Mouse (Mus musculus) MEL (cell line): Measurements from ENCODE around the gene Gm45213. TPM values are rescaled to one million over a fixed set of nuclear protein-coding genes. Genes with fewer than 3 reads are reported as not detected.
A peak's percentile ranks its signal among the peaks of the same experiment; 100 is the strongest.

ENCODE experiments used
- DNase-seq: peaks from one replicate; pipeline ENCODE4 v3.0.0; 2011; ENCODE audit warnings: low read depth, low spot score
- H3K27ac ChIP-seq: 2 replicates; pipeline ENCODE4 v1.5.1; 2012; ENCODE audit warnings: low read depth, mild to moderate bottlenecking, control low read depth, low read length, moderate library complexity; ENCODE audit not compliant: control insufficient read depth
- H3K27me3 ChIP-seq, 2 experiments: fragments of 150-350 bp in 1 of 2; sonication (generic) in 1 of 2; 2 replicates each; pipeline ENCODE4 v1.6.1; 2012; ENCODE audit warnings: low read length in 2 of 2, mild to moderate bottlenecking in 2 of 2, improper control_type of control experiment in 1 of 2, moderate library complexity in 1 of 2; ENCODE audit not compliant: insufficient read depth in 2 of 2, control insufficient read depth in 1 of 2
- H3K36me3 ChIP-seq, 2 experiments: 2 replicates each; pipeline ENCODE4 v1.6.1; 2012 to 2014; ENCODE audit warnings: low read length in 2 of 2, improper control_type of control experiment in 1 of 2, inconsistent platforms in 1 of 2, mild to moderate bottlenecking in 1 of 2; ENCODE audit not compliant: insufficient read depth in 2 of 2, control insufficient read depth in 1 of 2
- H3K4me1 ChIP-seq, 2 experiments: fragments of 150-350 bp in 1 of 2; sonication (generic) in 1 of 2; 2 replicates each; pipeline ENCODE4 v1.6.1; 2012; ENCODE audit warnings: low read length in 2 of 2, improper control_type of control experiment in 1 of 2, mild to moderate bottlenecking in 1 of 2; ENCODE audit not compliant: insufficient read depth in 2 of 2, control insufficient read depth in 1 of 2
- H3K4me3 ChIP-seq, 2 experiments: fragments of 150-350 bp in 1 of 2; sonication (generic) in 1 of 2; 2 replicates each; pipeline ENCODE4 v1.5.1; 2012; ENCODE audit warnings: low read depth in 2 of 2, low read length in 2 of 2, mild to moderate bottlenecking in 2 of 2, moderate library complexity in 2 of 2, control low read depth in 1 of 2, improper control_type of control experiment in 1 of 2; ENCODE audit not compliant: control insufficient read depth in 1 of 2, insufficient read depth in 1 of 2
- H3K79me2 ChIP-seq: 2 replicates; pipeline ENCODE4 v1.6.1; 2012; ENCODE audit warnings: mild to moderate bottlenecking, low read length, moderate library complexity; ENCODE audit not compliant: control insufficient read depth, poor library complexity, insufficient read depth
- H3K9ac ChIP-seq: 2 replicates; pipeline ENCODE4 v1.6.1; 2012; ENCODE audit warnings: low read depth, mild to moderate bottlenecking, control low read depth, low read length, moderate library complexity; ENCODE audit not compliant: control insufficient read depth, poor library complexity, severe bottlenecking
- H3K9me3 ChIP-seq: fragments of 150-350 bp; sonication (generic); replicated peaks from 2 replicates; pipeline ENCODE4 v1.6.1; 2012; ENCODE audit warnings: mild to moderate bottlenecking, low read length, improper control_type of control experiment, moderate library complexity; ENCODE audit not compliant: insufficient read depth
- CHD2 ChIP-seq: IDR thresholded peaks from 2 replicates; pipeline ENCODE4 v1.6.1; 2011; ENCODE audit warnings: low read length, improper control_type of control experiment
- EP300 ChIP-seq, 2 experiments: IDR thresholded peaks; 2 replicates each; pipeline ENCODE4 v1.6.1; 2011; ENCODE audit warnings: improper control_type of control experiment in 2 of 2, low read length in 2 of 2, low read depth in 1 of 2, mild to moderate bottlenecking in 1 of 2
- GABPA ChIP-seq: IDR thresholded peaks from 2 replicates; pipeline ENCODE4 v1.6.1; 2012; ENCODE audit warnings: low read depth, mild to moderate bottlenecking, inconsistent platforms, low read length, improper control_type of control experiment, moderate library complexity
- HCFC1 ChIP-seq: IDR thresholded peaks from 2 replicates; pipeline ENCODE4 v1.6.1; 2012; ENCODE audit warnings: low read depth, mild to moderate bottlenecking, inconsistent platforms, low read length, improper control_type of control experiment, moderate library complexity
- KAT2A ChIP-seq: conservative IDR thresholded peaks from 2 replicates; pipeline ENCODE4 v1.6.1; 2012; ENCODE audit warnings: low read depth, low read length, improper control_type of control experiment, inconsistent platforms
- MAFK ChIP-seq: IDR thresholded peaks from 2 replicates; pipeline ENCODE4 v1.6.1; 2011; ENCODE audit warnings: low read depth, mild to moderate bottlenecking, low read length, improper control_type of control experiment, borderline replicate concordance
- MAX ChIP-seq: IDR thresholded peaks from 2 replicates; pipeline ENCODE4 v1.6.1; 2011; ENCODE audit warnings: low read length, improper control_type of control experiment
- MAZ ChIP-seq: IDR thresholded peaks from 2 replicates; pipeline ENCODE4 v1.6.1; 2012; ENCODE audit warnings: low read depth, mild to moderate bottlenecking, inconsistent platforms, low read length, improper control_type of control experiment
- MEF2A ChIP-seq: IDR thresholded peaks from 2 replicates; pipeline ENCODE4 v1.6.1; 2014; ENCODE audit warnings: low read depth, mild to moderate bottlenecking, inconsistent platforms, low read length, improper control_type of control experiment; ENCODE audit not compliant: poor library complexity, insufficient replicate concordance, severe bottlenecking; ENCODE audit errors: extremely low read depth
- MYB ChIP-seq: IDR thresholded peaks from 2 replicates; pipeline ENCODE4 v1.6.1; 2011; ENCODE audit warnings: mild to moderate bottlenecking, low read depth, low read length, improper control_type of control experiment
- POLR2AphosphoS5 ChIP-seq: IDR thresholded peaks from 2 replicates; pipeline ENCODE4 v1.6.1; 2012; ENCODE audit warnings: low read depth, borderline replicate concordance, mild to moderate bottlenecking, inconsistent platforms, low read length, moderate library complexity, mixed read lengths
- RAD21 ChIP-seq: IDR thresholded peaks from 2 replicates; pipeline ENCODE4 v1.6.1; 2011; ENCODE audit warnings: mild to moderate bottlenecking, low read depth, low read length, improper control_type of control experiment
- SMC3 ChIP-seq: IDR thresholded peaks from 2 replicates; pipeline ENCODE4 v1.6.1; 2011; ENCODE audit warnings: low read depth, low read length, improper control_type of control experiment
- TCF12 ChIP-seq: IDR thresholded peaks from 2 replicates; pipeline ENCODE4 v1.6.1; 2014; ENCODE audit warnings: low read depth, mild to moderate bottlenecking, inconsistent platforms, low read length, improper control_type of control experiment, moderate library complexity
- USF1 ChIP-seq: IDR thresholded peaks from 2 replicates; pipeline ENCODE4 v1.6.1; 2014; ENCODE audit warnings: low read depth, mild to moderate bottlenecking, inconsistent platforms, low read length, improper control_type of control experiment, moderate library complexity
- ZC3H11A ChIP-seq: IDR thresholded peaks from 2 replicates; pipeline ENCODE4 v1.6.1; 2012; ENCODE audit warnings: low read depth, mild to moderate bottlenecking, inconsistent platforms, low read length, improper control_type of control experiment
- ZKSCAN1 ChIP-seq: IDR thresholded peaks from 2 replicates; pipeline ENCODE4 v1.6.1; 2012; ENCODE audit warnings: low read depth, mild to moderate bottlenecking, inconsistent platforms, low read length, improper control_type of control experiment, moderate library complexity
- ZMIZ1 ChIP-seq: IDR thresholded peaks from 2 replicates; pipeline ENCODE4 v1.6.1; 2012; ENCODE audit warnings: low read depth, mild to moderate bottlenecking, inconsistent platforms, low read length, improper control_type of control experiment, moderate library complexity
- ZNF384 ChIP-seq: IDR thresholded peaks from 2 replicates; pipeline ENCODE4 v1.6.1; 2012; ENCODE audit warnings: low read depth, mild to moderate bottlenecking, inconsistent platforms, low read length, improper control_type of control experiment
- polyA plus RNA-seq, 2 experiments: library from polyadenylated mRNA; stranded (reverse) in 1 of 2; unstranded in 1 of 2; fragments of >175 nt in 1 of 2; fragments of >200 nt in 1 of 2; gene quantifications; 2 replicates each; pipeline versions ENCODE4 v1.2.1 to v1.2.4; 2012; ENCODE audit warnings: low replicate concordance in 2 of 2, low read depth in 1 of 2; ENCODE audit not compliant: insufficient read length in 2 of 2, insufficient read depth in 1 of 2, missing spikeins in 1 of 2
- total RNA-seq: library from RNA; depleted of rRNA; stranded (reverse); fragments of 300-350 nt; gene quantifications from 2 replicates; pipeline ENCODE4 v1.2.3, GENCODE M21; 2012

Gene Gm45213
- total and polyA plus RNA-seq, 3 experiments = not detected

DNA sequence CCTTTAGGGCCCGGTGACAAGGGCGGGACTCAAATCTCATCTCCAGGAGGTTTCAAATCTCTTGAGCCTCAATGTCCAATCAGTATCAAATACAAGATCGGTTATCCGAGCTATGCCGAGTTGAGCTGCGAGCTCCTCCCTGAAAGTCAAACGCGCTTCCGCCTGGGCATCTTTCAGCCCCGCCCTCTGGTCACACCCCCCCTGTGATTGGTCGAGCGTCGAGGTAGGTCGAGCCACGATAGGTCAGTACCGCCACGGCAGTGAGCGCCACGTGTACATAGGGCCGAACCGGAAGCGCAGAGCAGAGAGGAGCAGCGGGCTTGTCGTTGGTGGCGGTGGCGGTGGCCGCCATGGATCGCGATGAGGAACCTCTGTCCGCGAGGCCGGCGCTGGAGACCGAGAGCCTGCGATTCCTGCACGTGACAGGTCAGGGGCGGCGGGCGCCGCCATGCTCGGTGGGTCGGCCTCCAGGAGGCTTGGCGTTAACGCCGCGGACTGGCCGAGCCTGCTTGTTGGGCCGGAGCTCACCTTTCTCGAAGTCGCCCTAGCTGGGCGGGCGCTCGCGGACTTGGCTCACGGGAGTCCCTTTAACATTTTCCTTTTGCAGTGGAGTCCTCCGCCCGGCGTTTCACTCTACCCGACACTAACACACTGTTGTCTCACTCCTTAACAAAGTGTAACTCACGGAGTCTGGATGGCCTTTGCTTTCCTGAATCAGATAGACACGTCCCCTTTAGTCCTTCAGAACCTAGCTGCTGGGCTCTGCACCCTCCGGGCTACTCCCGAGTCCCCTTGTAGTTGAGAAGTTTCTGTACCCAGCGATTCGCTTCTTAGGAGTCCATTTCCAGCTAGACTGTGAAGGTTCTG lies 36.2 kb downstream of the Gm45213 start, which contains the start of gene Selenos (continued):
- TF ChIP-seq MEF2A = no peak
- peak; percentile 50 for TF ChIP-seq CHD2
- TF ChIP-seq TCF12 = peak; percentile 46; the same call in 1 of the 2 replicates
- TF ChIP-seq MYB = no peak; the same call in 1 of the 2 replicates
- no peak for TF ChIP-seq EP300 (IDR thresholded peaks at IDR 0.05; ENCODE audit: low read depth in 1 of 2, low read length in 2 of 2)
- TF ChIP-seq ZNF384 = no peak
- no peak for TF ChIP-seq MAFK
- TF ChIP-seq MAZ = no peak
- TF ChIP-seq KAT2A = peak; percentile 29; the same call in 1 of the 2 replicates
- TF ChIP-seq POLR2AphosphoS5 = no peak
- peak; percentile 75; the same call in 1 of the 2 replicates for TF ChIP-seq ZMIZ1
- peak; percentile 97 for TF ChIP-seq MAX
- TF ChIP-seq SMC3 = no peak
- TF ChIP-seq ZKSCAN1 = no peak

DNA sequence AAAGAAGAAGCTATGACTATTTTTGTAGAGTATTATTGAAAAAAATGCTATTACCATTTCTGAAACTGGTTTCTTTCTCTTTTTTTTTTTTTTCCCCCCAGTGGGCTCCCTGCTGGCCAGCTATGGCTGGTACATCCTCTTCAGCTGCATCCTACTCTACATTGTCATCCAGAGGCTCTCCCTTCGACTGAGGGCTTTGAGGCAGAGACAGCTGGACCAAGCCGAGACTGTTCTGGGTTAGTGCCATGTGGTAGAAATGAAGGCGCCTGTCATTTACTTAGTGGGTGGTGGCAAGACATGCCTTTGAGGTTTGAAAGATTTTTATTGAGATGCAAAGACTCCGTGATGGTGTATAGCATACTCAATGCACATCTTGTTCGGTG lies 36.8 kb downstream of the Gm45213 start:
- no peaks in the 10 kb centered on the region for H3K27me3 ChIP-seq
- H3K4me1 ChIP-seq = peaks cover 0 to 2% of the 10 kb centered on the region in 2 experiments; a peak in 1 of 4 replicates
- H3K9me3 ChIP-seq = no peaks in the 10 kb centered on the region
- TF ChIP-seq ZNF384 = peak; percentile 74
- TF ChIP-seq ZKSCAN1 = no peak
- peak overlapping the region; percentile 78 to 84 for H3K4me3 ChIP-seq
- peak; percentile 51 for DNase-seq
- H3K9ac ChIP-seq = peak overlapping the region; percentile 76
- H3K36me3 ChIP-seq = peaks cover 10 to 14% of the 10 kb centered on the region in 2 experiments
- no peak overlapping the region; the same call in 1 of the 2 replicates for H3K27ac ChIP-seq
- H3K79me2 ChIP-seq = peaks cover 5% of the 10 kb centered on the region

DNA sequence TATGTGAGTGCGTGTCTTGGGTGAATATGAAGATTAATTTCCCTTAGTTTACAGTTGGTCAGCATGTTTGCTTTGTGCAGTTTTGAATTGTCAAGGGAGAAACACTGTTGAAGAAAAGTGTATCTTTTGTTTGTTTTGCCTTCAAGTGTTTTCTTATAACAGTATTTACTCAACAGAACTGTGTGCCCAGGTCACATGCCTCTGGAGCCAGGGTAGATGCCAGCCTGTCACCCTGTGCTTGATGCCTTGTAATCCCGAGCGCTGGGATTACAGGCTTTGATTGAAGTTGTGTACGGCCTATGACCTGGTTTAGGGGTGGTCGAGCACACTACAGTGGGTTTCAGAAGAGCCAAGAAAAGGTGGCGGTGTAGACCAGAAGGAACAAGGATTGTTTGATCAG lies 40.4 kb downstream of the Gm45213 start:
- Histone ChIP-seq H3K9ac (no peak overlapping the region), H3K27ac (no peak overlapping the region)
- TF ChIP-seq ZC3H11A (no peak), HCFC1 (no peak), USF1 (no peak), ZNF384 (no peak), GABPA (no peak), TCF12 (no peak), RAD21 (no peak), MEF2A (no peak)
- TF ChIP-seq, all 39 proteins: peak for 0
- Histone ChIP-seq H3K4me3 (no peak overlapping the region), H3K79me2 (peaks cover 5% of the 10 kb centered on the region), H3K9me3 (no peaks in the 10 kb centered on the region), H3K27me3 (no peaks in the 10 kb centered on the region), H3K36me3 (peaks cover 9 to 19% of the 10 kb centered on the region in 2 experiments), H3K4me1 (peaks cover 0 to 2% of the 10 kb centered on the region in 2 experiments; a peak in 1 of 4 replicates)
- no peak for DNase-seq
